Mouse (Mus musculus): ENCODE data around the gene Trip6.

Gene Trip6

DNA sequence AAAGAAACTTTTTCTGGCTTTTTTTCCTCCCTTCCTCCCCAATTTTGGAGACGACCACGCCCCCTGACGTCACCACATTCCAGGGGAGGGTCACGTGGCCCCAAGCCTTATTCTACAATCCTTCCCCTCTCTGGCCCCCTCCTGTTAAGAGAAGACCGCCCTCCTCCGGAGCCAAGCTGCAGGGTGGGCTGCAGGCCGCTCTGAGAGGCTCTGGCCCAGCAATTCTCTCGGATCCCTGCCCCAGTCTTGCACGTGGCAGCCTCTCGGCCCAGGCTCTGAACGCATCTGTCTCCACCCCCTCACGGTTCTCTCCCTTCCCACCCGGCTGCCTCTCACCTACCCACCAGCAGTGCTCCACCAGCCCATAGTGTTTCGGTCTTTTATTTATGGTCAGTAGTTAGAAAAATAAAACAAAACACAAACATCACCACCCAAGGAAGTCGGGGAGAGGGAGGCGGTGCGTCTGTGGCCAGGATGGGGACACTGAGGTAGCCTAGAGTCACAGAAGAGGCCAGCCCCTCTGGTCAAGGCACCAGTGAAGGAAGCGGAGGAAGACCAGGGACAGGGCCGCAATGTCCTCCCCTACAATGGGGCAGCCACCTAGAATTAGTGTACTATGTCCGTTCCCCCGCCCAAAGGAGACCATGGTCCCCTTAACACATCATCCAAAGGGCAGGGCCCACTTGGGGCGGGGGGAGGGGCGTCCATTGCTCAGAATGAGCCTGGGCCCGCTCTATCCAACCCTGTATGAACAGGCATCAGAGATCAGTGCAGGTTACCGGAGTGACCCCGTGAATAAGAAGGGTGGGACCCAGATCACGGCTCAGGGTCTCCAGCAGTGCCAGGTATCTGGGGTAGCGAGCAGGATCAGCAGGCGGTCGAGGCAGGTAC is at the start of gene Trip6:
Trip6 (minus strand) TSS at position 212 of the 891 bp plus-strand sequence.
- DNase-seq (ENCODE audit: extremely low spot score, low spot score): peak; percentile 94

DNA sequence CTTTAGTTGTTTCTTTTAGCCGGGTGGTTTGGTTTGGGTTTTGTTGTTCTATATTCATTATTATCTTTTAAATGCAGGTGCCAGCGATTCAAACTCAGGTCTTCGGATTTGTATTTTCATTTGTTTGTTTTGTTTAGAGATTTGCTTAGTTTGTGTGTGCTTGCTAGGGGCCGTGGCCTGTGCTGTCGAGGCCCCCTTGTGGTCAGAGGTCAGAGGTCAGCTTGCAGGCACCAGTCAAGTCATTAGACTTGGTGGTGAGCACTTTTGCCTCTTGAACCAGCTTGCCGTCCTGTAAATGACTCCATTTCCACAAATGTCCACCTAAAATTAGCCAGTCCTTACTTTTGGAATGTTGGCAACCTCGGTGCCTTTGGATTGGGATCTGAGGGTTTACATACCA is 44.2 kb upstream of the Trip6 start:
- DNase-seq (ENCODE audit: extremely low spot score, low spot score): no peak

DNA sequence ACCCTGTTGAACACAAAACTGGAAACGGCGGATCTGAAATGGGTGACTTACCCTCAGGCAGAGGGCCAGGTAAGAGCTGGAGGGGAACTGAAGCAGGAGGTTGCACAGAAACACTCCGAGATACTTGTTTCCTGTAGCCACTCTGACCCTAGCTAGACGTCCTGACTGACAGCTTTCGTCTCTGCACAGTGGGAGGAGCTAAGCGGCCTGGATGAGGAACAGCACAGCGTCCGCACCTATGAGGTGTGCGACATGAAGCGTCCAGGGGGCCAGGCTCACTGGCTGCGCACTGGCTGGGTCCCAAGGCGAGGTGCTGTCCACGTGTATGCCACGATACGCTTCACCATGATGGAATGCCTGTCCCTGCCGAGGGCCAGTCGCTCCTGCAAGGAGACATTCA is 39.9 kb upstream of the Trip6 start:
- DNase-seq (ENCODE audit: extremely low spot score, low spot score): no peak

DNA sequence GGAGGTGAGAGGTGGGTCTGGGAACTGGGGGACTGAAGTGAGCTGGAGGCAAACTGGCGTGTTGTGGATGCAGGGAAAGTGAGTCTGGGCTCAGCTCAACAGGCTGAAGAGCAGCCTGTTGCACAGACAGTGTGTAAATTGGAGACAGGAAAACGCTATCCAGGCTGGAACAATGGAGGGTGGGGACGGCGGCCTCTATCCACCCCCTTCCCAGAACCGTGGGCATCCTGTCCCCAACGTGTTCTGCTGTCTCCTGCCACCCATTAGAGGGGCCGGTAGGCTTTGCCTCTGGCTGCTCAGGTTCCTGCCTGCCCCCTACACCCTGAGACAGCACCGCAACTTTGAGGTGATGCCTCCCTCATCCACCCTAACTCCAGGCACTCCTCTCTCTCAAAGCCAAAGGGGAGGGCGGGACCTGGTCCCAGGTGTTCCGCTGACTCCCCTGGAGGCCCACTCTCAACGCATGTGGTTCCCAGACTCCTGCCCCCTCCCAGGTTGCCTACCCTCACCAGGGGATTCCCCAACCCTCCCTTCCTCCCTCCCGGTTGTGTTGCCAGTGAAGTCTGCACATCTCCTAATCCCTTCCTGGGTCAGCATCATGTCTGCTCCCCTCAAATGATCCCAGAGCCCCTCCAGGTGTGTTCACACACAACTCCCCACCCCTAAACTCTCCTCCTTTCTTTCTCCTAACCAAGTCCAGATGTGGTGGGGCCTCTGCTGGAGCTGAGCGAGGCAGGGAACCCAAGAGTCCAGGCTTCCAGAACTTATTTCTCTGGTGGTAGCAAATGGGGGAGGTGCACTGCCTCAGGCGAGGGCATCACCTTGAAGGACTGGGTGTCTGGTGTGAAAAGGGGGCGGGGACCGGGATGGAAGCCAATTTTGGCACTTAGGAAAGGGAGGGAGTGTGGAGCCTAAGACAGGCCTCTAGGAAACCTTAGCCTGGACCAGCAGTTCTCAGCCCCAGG is 38.1 kb upstream of the Trip6 start:
- no peak for DNase-seq (ENCODE audit: extremely low spot score, low spot score)

DNA sequence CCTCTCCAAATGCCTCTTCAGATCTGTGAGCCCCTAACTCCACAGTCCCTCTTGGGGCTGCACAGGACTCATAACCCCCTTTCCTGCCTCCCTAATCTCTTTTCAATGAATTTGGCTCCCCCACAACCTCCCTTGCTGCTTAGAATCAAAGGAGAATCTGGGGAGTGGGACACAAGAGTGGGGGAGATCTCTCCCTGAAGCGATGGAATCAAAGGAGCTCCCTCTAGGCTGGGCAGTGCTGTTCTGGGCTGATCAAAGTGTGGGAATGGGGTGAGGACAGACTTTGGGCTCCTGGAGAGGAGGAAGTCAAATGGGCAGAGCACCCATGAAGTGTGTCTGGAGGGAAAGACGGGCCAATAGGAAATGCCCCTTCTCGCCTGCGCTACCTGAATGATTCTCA is 37.2 kb upstream of the Trip6 start:
- DNase-seq (ENCODE audit: extremely low spot score, low spot score): peak; percentile 45

DNA sequence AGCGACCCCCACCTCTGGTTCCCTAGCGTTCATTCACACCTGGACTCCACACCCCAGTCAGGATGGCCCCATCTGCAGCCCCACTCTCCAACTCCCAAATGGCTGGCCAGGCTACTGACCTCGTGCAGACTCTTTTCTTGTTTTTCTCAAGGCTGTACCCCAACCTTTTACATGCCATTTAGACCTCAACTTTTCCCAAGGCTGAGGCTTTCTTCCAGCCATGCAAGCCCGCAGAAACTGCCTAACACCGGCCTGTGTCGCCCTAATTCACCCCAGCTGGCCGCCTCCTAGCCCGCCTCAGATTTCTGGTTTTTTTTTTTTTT is 36.8 kb upstream of the Trip6 start:
- peak; percentile 44 for DNase-seq (ENCODE audit: extremely low spot score, low spot score)

DNA sequence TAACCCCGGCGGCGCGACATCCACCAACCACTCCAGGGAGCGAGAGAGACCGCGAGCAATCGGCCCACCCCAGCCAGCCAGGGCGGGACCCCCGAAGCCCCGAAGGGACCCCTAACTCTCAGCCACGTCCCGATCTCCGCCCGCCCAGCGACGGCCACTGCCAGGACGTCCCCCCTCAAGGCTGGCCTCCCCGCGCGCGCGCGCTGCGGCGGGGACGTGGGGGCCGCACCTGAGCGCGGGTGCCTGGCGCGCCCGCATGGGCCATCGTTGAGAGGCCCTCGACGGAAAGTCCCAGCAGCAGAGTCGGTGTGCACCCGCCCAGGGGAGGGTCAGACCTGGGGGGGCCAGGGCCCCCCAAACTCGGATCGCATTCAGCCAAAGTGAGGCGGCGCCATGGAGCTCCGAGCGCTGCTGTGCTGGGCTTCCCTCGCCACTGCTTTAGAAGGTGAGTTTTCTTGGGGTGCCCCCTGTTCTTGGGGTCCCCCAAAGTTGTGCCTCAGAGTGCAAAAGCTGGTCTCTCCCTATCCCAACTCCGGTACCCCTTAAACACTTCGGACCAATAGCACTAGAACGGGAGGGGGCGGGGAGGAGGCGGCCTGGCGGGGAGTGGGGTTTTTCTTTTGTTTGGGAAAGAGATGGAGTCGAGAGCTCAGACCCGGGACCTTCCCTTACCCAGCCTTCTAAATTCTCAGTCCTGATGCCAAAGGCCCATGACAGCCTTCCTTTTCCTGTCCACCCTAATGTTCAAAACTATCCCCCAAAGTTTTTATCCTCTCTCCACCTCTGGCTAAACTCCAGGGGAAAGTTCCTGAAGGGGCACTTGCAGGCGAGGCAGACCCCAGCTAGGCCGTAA is 36.2 kb upstream of the Trip6 start:
- DNase-seq (ENCODE audit: extremely low spot score, low spot score): peak; percentile 51

DNA sequence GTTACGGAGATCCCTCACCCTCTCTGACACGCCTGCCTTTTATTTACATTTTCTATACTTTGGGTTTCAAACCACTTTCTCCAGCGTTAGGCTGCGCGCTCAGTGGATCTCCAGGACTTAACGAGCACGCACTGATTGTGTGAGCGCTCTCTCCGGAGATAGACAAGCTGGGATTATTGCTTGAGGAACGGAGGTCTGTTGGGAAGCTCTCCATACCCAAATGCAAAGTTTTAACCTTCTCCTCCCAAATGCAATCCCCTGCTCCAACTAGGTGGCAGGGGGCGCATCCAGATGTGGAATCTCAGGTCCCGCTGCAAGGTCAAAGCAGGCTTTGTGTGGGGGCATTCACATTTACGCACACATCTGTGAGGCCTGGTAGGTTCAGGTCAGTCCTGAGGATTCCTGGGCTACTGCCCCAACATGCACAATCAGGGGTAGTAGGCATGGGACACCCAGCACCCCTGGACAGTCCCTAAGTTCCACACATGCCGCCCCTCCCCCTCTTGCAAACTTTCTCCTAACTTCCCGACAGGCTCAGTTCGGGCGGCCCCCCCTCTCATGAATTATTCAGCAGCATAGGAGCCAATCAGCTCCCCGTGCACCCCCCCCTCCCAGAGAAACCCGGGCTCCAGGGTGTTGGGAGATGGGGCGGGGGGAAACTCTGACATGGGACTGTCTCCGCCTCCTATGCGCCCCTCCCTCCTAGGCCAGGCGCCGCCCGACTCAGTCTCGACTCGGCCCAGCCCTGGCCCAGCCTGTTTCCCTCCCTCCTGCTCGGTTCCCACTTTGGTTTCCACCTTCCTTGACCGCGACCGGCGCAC is 35.4 kb upstream of the Trip6 start, which contains the start of gene Ephb4:
Ephb4 (plus strand) TSS at position 726 of the 821 bp plus-strand sequence.
- peak; percentile 94 for DNase-seq (ENCODE audit: extremely low spot score, low spot score)

DNA sequence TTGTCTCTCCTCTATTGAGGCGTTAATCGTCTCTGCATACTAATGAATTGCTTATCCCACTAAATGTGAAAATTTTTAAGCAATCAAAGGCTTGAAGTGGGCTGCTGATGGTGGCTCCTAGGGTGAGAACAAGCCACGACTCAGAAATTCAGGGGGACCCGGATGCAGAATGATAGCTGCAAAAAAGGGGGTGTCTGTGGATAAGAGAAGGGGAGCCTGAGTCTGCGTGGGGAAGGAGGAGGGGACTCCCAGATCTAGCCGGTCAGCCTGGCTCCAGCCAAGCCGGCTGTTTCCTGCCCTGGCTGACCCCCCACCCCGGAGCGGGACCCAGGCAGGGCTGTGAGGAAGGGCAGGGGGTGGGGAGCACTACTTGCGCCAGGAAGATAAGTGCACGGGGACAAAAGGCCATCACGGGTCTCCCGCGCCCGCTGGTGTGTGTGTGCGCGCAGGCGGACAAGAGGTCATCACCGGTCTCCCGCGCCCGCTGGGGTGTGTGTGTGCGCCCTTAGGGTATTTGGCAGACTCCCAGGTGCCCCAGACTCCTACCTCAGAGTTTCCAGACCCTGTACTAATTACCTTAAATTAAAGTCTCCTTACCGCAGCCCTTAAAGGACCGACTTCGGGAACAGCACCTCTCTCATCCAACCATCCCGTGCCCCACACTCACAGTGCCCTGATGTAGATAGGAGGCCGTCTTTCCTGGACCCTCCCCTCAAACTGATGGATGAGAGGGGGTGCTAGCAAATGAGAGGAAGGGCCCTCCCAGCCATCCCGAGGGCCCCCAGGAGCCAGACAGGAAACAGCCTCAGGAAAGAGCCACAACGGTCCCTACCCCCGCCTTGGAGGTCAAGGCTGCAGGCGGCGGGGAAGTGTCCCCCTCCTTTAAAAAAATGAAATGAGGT is 34.5 kb upstream of the Trip6 start:
- peak; percentile 73 for DNase-seq (ENCODE audit: extremely low spot score, low spot score)

DNA sequence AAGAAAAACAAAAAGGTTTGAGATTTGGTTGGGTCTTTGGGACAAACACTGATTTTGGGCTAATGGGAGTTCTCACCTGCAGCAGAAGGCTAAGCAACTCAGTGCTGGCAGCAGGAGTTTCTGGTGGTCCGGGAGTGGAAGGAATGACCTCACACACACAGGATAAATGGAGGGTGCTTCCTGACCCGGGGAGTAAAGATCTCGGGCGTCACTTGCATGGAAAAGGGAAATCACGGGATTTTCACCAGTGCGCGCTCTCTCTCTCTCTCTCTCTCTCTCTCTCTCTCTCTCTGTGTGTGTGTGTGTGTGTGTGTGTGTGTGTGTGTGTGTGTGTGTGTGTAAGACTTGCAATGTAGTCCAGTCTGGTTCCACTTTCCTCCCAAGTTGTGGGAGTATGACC is 33.7 kb upstream of the Trip6 start:
- DNase-seq (ENCODE audit: extremely low spot score, low spot score): peak; percentile 20

DNA sequence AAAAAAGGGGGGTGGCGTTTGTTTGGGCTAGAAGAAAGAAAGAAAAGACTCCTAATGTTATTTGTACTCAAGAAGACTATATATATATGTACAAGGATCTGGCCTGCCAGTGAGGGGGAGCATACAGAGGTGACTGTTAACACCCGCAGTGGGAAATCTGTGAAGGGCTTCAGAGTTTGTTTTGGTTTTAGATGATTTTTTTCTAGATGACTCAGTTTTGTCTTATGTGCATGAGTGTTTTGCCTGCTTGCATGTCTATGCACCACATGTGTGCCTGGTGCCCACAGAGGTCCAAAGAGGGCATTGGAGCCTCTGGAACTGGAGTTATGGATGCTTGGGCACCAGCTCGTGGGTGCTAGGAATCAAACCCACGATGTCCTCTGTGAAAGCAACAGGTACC is 32.8 kb upstream of the Trip6 start:
- DNase-seq (ENCODE audit: extremely low spot score, low spot score): no peak

DNA sequence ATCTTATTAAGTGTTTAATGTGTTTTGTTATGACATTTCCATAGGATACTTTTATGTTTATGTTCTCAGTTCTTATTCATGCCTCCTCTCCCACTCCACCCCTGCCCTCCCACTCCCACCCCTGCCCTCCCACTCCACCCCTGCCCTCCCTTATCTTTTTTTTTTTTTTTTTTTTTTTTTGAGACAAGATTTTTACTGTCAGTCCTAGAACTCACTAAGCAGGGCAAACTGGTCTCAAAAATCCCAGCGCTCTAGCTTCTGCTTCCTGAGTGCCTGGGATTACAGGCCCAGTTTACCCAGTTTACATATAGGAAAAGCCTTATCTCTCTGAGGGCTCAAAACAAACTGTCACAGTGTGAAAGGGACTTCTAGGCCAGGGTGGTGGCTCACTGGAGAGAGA is 32.2 kb upstream of the Trip6 start:
- DNase-seq (ENCODE audit: extremely low spot score, low spot score): no peak

DNA sequence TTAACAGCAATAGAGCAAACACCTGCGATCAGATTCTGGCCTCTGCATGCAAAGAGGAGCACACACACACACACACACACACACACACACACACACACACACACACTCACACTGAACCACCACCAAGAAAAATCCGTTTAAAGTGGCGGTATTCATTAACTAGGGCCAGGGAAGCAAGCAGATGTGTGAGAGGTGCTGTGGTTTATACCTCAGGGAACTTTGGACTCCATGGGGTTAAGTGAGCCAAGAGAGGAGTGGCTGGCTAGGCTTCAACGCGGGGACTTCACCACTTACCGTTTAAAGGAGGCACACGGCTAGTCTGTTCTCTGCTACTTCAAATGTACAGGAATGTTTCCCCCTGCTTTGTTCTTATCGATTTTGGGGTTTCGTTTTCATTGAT is 31.6 kb upstream of the Trip6 start:
- no peak for DNase-seq (ENCODE audit: extremely low spot score, low spot score)

DNA sequence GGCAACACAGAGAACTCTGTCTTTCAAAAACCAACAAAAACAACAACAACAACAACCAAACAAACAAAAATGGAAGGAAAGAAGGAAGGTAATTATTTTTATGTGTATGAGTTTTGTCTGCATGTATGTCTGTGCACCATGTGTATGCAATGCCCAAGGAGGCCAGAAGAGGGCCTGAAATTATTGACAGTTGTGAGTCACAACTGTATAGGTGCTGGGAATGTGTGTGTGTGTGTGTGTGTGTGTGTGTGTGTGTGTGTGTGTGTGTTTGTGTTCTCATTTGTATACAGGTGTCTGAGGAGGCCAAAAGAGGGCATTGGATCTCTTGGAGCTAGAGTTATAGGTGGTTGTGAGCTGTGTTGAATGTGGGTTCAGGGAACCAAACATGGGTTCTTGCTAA is 29.7 kb upstream of the Trip6 start:
- no peak for DNase-seq (ENCODE audit: extremely low spot score, low spot score)

DNA sequence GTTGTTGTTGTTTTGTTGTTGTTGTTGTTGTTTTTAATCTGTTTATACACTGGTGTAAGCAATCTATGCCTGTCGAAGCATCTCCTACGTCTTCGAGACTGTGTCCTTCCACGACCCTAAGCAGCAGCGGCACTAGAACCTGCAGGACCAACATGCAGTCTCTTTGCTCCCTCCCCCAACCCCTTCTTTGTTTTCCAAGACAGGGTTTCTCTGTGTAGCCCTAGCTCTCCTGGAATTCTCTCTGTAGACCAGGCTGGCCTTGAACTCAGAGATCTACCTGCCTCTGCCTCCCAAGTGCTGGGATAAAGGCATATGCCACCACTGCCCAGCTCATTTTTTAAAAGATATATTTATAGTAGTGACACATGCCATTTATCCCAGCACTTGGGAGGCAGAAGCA is 29.2 kb upstream of the Trip6 start:
- no peak for DNase-seq (ENCODE audit: extremely low spot score, low spot score)

DNA sequence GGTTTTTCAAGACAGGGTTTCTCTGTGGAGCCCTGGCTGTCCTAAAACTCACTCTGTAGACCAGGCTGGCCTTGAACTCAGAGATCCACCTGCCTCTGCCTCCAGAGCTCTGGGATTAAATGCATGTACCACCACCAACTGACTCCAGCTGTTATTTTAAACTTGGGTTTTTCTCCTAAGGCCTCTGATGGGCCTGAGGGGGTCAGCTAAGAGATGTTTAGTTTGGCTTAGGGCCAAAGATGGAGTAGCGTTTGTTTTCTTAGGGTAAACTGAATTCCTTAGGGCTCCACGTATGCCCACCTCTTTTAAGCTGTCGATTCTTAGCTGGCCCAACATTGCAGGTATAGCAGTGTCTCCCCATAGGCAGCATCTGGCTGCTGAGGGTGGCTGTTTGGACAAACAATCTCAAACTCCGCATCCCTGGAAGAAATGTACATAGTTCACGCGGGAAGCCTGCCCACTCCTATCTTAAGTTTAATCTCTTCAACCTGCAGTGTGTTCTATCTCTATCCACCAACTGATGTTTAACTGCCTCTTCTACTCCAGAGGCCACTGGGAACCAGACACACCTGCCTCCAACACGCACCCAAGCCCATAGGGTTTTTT is 28.3 kb upstream of the Trip6 start:
- no peak for DNase-seq (ENCODE audit: extremely low spot score, low spot score)

DNA sequence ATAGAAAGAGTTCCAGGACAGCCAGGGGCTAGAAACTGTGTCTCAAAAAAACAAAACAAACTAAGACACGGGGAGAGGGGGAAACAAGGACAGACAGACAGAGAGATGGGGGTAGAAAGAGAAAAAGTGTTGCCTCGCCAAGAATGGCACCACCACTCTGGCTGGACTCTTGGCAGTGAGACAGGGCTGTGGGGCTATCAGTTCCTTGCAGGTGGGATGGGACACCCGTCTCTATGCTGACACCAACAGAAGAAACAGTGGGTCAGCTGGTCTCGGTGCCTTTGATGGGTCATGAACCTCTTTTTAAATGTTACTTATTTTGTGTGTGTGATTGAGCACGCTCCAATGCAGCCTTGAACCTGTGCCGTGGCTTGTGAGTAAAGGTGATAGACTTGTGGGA is 26.0 kb upstream of the Trip6 start:
- DNase-seq (ENCODE audit: extremely low spot score, low spot score): no peak

DNA sequence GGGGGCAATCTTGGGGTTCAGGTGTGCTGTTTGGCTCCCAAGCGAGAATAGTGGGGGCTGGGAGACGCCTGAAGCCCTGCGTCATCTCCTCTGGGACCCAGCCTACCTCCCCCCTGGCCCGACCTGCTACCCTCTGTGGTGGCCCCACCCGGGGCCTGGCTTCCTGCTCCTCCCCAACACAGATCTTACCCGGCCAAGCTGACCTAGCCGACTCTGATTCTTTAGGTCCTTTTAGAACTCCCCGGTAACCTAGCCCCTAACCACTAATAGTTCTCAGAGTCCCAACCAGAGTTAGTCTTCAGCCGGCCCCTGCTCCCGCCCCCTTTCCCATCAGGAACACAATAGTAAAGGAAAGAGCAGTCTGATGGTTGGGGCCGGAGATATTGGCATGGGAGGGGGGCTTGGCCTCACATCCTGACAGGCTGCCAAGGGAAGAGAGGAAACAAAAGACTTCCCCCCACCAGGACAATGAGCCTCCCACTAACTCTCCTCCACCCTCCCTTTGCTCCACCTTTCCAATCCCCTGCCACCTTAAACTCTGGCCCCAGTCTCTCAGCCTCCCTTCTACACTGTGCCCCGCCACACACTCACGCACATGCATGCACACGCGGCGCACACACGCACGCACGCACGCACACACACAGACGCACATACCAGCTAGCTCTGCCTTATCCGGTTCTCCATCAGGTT is 25.2 kb upstream of the Trip6 start:
- peak; percentile 30 for DNase-seq (ENCODE audit: extremely low spot score, low spot score)
